Mouse (Mus musculus) embryo, embryonic 11.5 days (tissue): ENCODE results near the gene Catsper3.

Experiments
- DNase-seq: peaks from one replicate; pipeline ENCODE4 v3.0.0-alpha.2; 2012; ENCODE audit warnings: low read depth, low spot score

The Catsper3 gene

GRCm38 (mm10) chr13:55784268-55784667 lies at the start of gene Catsper3:
TSS of gene Catsper3 (plus strand) at chr13:55784568.
- no peak for DNase-seq

GRCm38 (mm10) chr13:55737885-55738284 lies 46.5 kb upstream of the Catsper3 start:
- DNase-seq, result no peak

- DNase-seq, result no peak
Observed at GRCm38 (mm10) chr13:55742306-55742705, 42.1 kb upstream of the Catsper3 start.

GRCm38 (mm10) chr13:55754380-55754779 lies 30.0 kb upstream of the Catsper3 start:
- DNase-seq, result no peak

- no peak for DNase-seq
Observed at GRCm38 (mm10) chr13:55756789-55757188, 27.6 kb upstream of the Catsper3 start.

- no peak for DNase-seq
Observed at GRCm38 (mm10) chr13:55757645-55758044, 26.7 kb upstream of the Catsper3 start.

GRCm38 (mm10) chr13:55760576-55760975 lies 23.8 kb upstream of the Catsper3 start:
- DNase-seq, result no peak

- DNase-seq, result no peak
Observed at GRCm38 (mm10) chr13:55761486-55761885, 22.9 kb upstream of the Catsper3 start.

- no peak for DNase-seq
Observed at GRCm38 (mm10) chr13:55774352-55774751, 10.0 kb upstream of the Catsper3 start.

- no peak for DNase-seq
Observed at GRCm38 (mm10) chr13:55775056-55775455, 9.3 kb upstream of the Catsper3 start.

GRCm38 (mm10) chr13:55786120-55786519 lies 1.8 kb downstream of the Catsper3 start:
- DNase-seq, result no peak

GRCm38 (mm10) chr13:55801246-55801645 lies 16.9 kb downstream of the Catsper3 start:
- no peak for DNase-seq

- DNase-seq, result no peak
Observed at GRCm38 (mm10) chr13:55803973-55804372, 19.6 kb downstream of the Catsper3 start.

GRCm38 (mm10) chr13:55809041-55809623 lies 24.8 kb downstream of the Catsper3 start:
- no peak for DNase-seq

- no peak for DNase-seq
Observed at GRCm38 (mm10) chr13:55809707-55810106, 25.3 kb downstream of the Catsper3 start.

GRCm38 (mm10) chr13:55810947-55811346 lies 26.6 kb downstream of the Catsper3 start:
- DNase-seq, result no peak

GRCm38 (mm10) chr13:55813490-55814016 lies 29.2 kb downstream of the Catsper3 start:
- DNase-seq, result no peak

- no peak for DNase-seq
Observed at GRCm38 (mm10) chr13:55814834-55815233, 30.5 kb downstream of the Catsper3 start.

- no peak for DNase-seq
Observed at GRCm38 (mm10) chr13:55822499-55822898, 38.1 kb downstream of the Catsper3 start.

GRCm38 (mm10) chr13:55824151-55824945 lies 40.0 kb downstream of the Catsper3 start:
- DNase-seq, result no peak

- no peak for DNase-seq
Observed at GRCm38 (mm10) chr13:55825245-55825681, 40.9 kb downstream of the Catsper3 start.

GRCm38 (mm10) chr13:55826008-55826671 lies 41.8 kb downstream of the Catsper3 start:
- DNase-seq, result no peak
